Mouse (Mus musculus) neural tube, embryonic 12.5 days (tissue): ENCODE measurements at regions not wholly inside any gene's neighbourhood (a gene's known extent, or its start where the extent isn't known, plus 50 kb on each side); places are given as distances from the start of the nearest gene placed in this dataset.

ENCODE experiments used
- ATAC-seq: fragments of 200-750 bp; cut with Nextera tagmentation; 2 replicates; pipeline ENCODE4 v1.8.0; 2017; ENCODE audit warnings: low read depth, mild to moderate bottlenecking, moderate TSS enrichment, moderate library complexity; ENCODE audit not compliant: low FRiP score
- H3K27ac ChIP-seq: fragments of 300-500 bp; sonication (generic); 2 replicates; pipeline ENCODE4 v1.5.1; 2016
- H3K27me3 ChIP-seq: fragments of 300-500 bp; sonication (generic); replicated peaks from 2 replicates; pipeline ENCODE4 v1.6.1; 2016; ENCODE audit warnings: mild to moderate bottlenecking
- H3K36me3 ChIP-seq: fragments of 300-500 bp; sonication (generic); 2 replicates; pipeline ENCODE4 v1.6.1; 2016; ENCODE audit warnings: mild to moderate bottlenecking
- H3K4me1 ChIP-seq: fragments of 300-500 bp; sonication (generic); 2 replicates; pipeline ENCODE4 v1.6.1; 2016
- H3K4me2 ChIP-seq: fragments of 300-500 bp; sonication (generic); replicated peaks from 2 replicates; pipeline ENCODE4 v1.6.1; 2016; ENCODE audit warnings: mild to moderate bottlenecking
- H3K4me3 ChIP-seq: fragments of 300-500 bp; sonication (generic); 2 replicates; pipeline ENCODE4 v1.5.1; 2016
- H3K9ac ChIP-seq: fragments of 300-500 bp; sonication (generic); 2 replicates; pipeline ENCODE4 v1.6.1; 2016; ENCODE audit warnings: mild to moderate bottlenecking
- H3K9me3 ChIP-seq: fragments of 300-500 bp; sonication (generic); 2 replicates; pipeline ENCODE4 v1.6.1; 2016; ENCODE audit warnings: mild to moderate bottlenecking
- WGBS: fragments of 180-500 bp; shearing (Covaris S2); methylation state at CpG from one replicate; pipeline ENCODE4 v1.1.7; 2016; 5-methylcytosine and 5-hydroxymethylcytosine counted together

DNA sequence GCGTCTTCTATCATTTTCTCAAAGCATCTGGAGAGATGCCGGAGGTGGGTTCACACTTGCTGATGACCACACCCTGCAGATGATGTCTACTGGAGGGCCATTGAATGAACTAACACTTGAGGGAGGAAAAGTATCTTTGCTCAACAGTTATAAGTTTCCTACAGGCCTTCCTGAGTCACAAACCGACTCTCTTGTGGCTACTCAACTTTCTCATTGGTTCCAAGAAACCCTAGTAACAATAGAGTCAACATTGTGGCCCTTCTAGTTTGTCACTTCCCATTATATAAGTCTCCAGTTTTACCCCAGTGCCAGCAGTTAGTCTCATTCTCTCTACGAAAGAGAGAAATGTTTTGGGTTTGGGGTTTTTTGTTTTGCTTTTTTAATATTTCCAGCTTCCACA lies 604.1 kb upstream of the Arid1b start:
- Histone ChIP-seq H3K9ac (no peak overlapping the region), H3K4me3 (no peak overlapping the region), H3K4me1 (no peaks in the 10 kb centered on the region), H3K27me3 (no peaks in the 10 kb centered on the region), H3K9me3 (no peaks in the 10 kb centered on the region), H3K4me2 (no peak overlapping the region), H3K36me3 (no peaks in the 10 kb centered on the region), H3K27ac (no peak overlapping the region)
- no peak for ATAC-seq
- 91% methylated on average over 4 of the region's 4 CpGs for WGBS

DNA sequence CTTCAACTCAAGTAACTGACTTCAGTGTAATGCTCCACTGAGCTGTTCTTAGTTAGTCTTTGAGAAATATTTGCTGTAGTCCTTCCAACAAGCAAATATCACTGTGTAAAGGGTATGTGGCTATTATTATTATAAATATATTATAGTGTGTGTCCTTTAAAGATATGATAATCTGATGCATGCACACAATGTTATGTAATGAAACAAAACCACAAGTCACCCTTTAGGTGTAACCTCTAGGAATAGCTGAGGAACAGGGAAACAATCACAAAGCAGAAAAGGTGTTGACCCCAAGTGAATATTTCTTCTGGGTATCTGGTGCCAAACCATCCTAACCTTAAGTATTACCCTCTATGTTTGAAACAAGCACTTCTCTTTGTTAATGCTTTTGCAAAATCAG lies 603.6 kb upstream of the Arid1b start:
- H3K4me2 ChIP-seq, result no peak overlapping the region
- no peak overlapping the region for H3K4me3 ChIP-seq
- no peak overlapping the region for H3K27ac ChIP-seq
- H3K36me3 ChIP-seq, result no peaks in the 10 kb centered on the region
- no peak overlapping the region for H3K9ac ChIP-seq
- no peaks in the 10 kb centered on the region for H3K27me3 ChIP-seq
- H3K9me3 ChIP-seq, result no peaks in the 10 kb centered on the region
- H3K4me1 ChIP-seq, result no peaks in the 10 kb centered on the region
- ATAC-seq, result no peak

DNA sequence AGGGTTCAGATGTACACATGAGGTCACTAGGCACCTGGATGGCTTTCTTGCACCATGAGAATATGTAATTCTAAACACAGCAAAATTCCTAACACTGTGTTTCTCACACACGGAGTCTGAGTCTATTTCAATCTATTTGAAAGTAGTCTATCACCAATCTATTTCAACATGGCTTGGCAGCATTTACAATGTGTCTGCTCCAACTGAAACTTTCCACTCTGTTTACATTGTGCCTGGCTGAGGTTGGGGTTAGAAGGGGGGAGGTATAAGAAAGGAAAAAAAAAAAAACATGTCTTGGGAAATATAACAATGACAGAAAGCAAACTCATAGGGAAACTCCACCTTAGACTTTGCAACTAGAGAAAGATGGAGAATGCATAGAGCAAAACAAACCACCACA lies 602.9 kb upstream of the Arid1b start:
- Histone ChIP-seq H3K36me3 (no peaks in the 10 kb centered on the region), H3K4me2 (no peak overlapping the region)
- WGBS, result 89% methylated on average over 1 of the region's 1 CpGs

DNA sequence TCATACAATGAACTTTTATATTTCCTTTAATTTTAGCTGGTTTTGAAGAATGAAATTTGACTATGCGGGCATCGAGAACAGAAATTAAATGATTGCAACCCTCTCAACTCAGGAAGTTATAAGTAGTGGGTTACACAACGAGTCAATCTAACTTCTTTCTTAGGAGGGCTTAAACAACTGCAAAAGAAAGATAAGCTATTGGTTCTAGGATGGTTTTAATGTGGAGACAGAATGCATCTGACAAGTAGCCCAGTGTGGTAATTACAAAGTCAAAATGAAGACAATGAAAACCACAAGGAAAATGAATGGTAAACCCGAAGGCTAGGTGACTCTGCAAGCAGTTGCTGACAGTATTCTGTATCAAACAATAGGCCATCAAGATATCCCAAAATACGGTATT lies 598.0 kb upstream of the Arid1b start:
- no peak overlapping the region for H3K27ac ChIP-seq
- WGBS, result 90% methylated on average over 5 of the region's 5 CpGs

More for the DNA sequence above, 602.9 kb upstream of the Arid1b start:
- no peak for ATAC-seq
- H3K4me3 ChIP-seq, result no peak overlapping the region
- H3K27ac ChIP-seq, result no peak overlapping the region
- no peaks in the 10 kb centered on the region for H3K4me1 ChIP-seq
- H3K9me3 ChIP-seq, result no peaks in the 10 kb centered on the region
- H3K9ac ChIP-seq, result no peak overlapping the region
- H3K27me3 ChIP-seq, result no peaks in the 10 kb centered on the region

DNA sequence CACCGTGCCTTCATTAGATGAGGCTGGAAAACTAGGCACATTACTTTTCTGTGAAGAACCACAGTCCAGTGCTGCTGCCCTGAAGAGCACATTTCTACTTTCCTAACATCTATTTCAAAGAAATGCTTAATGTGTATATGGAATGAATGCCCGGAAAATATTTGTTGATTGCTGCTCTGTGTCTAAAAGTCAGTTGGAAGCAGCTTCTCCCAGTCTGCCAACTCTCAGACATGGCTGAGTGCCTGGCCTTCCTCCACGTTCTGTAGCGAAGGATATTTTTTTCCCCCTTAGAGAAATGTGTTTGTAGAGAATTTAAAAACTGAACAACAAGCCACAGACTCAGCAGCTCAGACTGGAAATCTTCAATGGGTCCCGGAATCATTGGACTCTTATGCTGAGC lies 576.4 kb upstream of the Arid1b start:
- 92% methylated on average over 5 of the region's 5 CpGs for WGBS
- Histone ChIP-seq H3K27ac (no peak overlapping the region), H3K4me3 (no peak overlapping the region), H3K36me3 (no peaks in the 10 kb centered on the region), H3K27me3 (no peaks in the 10 kb centered on the region), H3K4me2 (no peak overlapping the region), H3K4me1 (no peaks in the 10 kb centered on the region), H3K9me3 (no peaks in the 10 kb centered on the region), H3K9ac (no peak overlapping the region)
- ATAC-seq, result no peak

More for the DNA sequence above, 598.0 kb upstream of the Arid1b start:
- no peak overlapping the region for H3K9ac ChIP-seq
- ATAC-seq, result no peak
- no peaks in the 10 kb centered on the region; the same call in 1 of the 2 replicates for H3K9me3 ChIP-seq
- no peak overlapping the region for H3K4me3 ChIP-seq
- H3K36me3 ChIP-seq, result no peaks in the 10 kb centered on the region
- no peak overlapping the region for H3K4me2 ChIP-seq
- H3K4me1 ChIP-seq, result no peaks in the 10 kb centered on the region
- H3K27me3 ChIP-seq, result no peaks in the 10 kb centered on the region

DNA sequence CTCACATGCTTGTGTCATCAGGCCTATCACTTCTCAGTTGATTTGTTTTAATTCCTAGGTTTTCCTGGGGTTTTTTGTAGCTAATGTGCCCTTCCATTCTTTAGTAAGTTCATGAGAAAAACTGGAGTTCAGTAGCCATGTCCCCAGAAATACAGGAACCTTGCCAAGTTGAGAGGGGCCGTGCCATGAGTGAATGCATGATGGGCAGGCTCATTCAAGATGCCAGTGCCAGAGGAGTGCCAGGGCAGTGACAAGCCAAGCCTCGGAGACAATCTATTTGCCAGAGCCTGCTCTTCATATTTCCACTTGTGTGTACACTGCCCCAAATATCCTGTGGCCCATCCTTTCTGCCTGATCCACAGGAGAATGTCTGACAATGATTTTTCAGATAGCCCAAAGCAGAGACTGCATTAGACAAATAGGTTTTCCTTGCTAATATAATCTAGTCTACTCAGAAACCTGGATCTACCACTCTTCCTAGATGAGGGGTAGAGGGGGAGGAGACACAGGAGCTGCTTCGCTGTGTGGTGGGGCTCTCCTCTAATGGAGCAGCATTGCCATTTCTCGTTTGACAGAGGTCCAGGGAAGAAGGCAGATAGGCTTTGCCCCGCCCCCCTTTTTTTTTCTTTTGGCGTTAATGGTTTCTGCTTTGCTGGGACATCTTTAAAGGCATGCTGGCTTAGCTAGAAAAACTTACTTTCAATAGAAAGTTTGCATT lies 569.5 kb upstream of the Arid1b start:
- Histone ChIP-seq H3K4me2 (no peak overlapping the region), H3K27me3 (no peaks in the 10 kb centered on the region), H3K9me3 (no peaks in the 10 kb centered on the region), H3K36me3 (no peaks in the 10 kb centered on the region), H3K27ac (no peak overlapping the region), H3K9ac (no peak overlapping the region), H3K4me3 (no peak overlapping the region), H3K4me1 (no peaks in the 10 kb centered on the region)
- 63% methylated on average over 6 of the region's 6 CpGs for WGBS
- no peak for ATAC-seq

DNA sequence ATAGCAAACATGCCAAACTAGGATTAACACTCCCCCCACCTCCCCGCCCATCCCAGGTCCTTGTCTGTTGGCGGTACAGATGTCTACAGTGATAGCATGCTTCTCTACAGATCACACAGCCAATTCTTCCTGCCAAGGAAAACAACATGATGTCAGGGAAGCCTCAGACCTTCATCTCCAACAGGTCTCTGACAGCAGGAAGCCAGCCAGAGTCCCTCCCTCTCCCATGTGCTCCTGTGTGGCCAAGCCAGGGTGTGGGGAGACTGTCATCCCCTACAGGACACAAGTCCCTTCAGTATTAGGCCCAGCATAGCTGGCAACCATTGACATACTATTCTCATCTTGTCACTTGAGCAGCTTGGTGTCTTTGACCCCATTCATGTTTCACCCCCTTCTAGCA lies 568.8 kb upstream of the Arid1b start:
- Histone ChIP-seq H3K27ac (no peak overlapping the region), H3K4me3 (no peak overlapping the region), H3K36me3 (no peaks in the 10 kb centered on the region), H3K9ac (no peak overlapping the region), H3K27me3 (no peaks in the 10 kb centered on the region), H3K9me3 (no peaks in the 10 kb centered on the region), H3K4me2 (no peak overlapping the region), H3K4me1 (no peaks in the 10 kb centered on the region)
- no peak for ATAC-seq
- WGBS, result 94% methylated on average over 2 of the region's 2 CpGs

DNA sequence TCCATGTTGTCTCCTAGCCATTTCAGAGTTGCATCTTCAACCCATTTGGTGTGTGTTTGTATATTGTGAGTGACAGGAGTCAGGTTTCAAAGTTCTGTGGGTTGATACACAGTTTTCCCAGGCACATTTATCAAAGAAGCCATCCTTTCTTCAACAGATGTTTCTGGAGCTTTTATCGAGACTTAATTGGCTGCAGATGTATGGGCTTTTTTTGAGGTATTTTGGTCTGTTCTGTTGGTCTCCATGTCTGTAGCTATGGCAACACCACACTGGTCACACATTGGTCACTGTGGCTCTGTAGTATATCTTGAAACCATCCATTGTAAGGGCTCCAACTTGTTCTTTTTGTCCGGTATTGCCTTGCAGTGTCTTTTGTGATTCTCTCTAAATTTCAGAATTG lies 565.1 kb upstream of the Arid1b start:
- Histone ChIP-seq H3K36me3 (no peaks in the 10 kb centered on the region), H3K4me3 (no peak overlapping the region), H3K27ac (no peak overlapping the region), H3K9me3 (no peaks in the 10 kb centered on the region), H3K4me2 (no peak overlapping the region), H3K9ac (no peak overlapping the region), H3K27me3 (no peaks in the 10 kb centered on the region), H3K4me1 (no peaks in the 10 kb centered on the region)
- WGBS, result 73% methylated on average over 2 of the region's 2 CpGs
- no peak for ATAC-seq

DNA sequence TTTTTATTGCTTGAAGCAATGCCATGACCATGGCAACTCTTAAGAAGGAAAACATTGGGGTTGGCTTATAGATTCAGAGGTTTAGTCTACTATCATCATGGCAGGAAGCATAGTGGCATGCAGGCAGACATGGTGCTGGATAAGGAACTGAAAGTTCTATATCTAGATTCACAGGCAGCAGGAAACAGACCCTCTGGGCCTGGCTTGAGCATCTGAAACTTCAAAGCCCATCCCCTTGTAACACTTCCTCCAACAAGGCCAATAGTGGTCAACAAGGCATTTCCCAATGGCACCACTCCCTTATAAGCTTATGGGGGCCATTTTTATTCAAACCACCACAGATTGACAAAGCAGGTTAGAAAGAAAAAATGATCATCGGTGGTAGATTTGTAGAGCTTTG lies 548.5 kb upstream of the Arid1b start:
- ATAC-seq, result no peak

DNA sequence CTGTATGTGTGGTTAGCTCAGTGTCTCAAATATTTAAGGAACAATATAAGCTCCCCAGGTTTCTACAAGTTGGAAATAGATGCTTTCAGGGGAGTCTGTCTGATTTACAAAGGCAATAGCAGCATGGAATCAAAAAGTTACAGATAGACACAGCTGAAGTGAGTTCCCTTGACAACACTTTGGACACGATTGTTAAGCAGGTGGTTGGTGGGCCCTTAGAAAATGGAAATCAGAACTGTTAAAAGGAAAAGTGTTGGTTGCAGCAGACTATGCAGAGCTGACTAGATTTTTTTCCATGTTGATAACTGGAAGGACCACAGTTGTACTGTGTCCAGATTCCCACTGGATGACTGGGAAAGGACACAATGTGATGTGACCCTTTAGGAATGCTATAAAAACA lies 536.6 kb upstream of the Arid1b start:
- no peak overlapping the region for H3K4me3 ChIP-seq
- H3K27ac ChIP-seq, result no peak overlapping the region
- H3K9me3 ChIP-seq, result no peaks in the 10 kb centered on the region
- ATAC-seq, result no peak
- WGBS, result 80% methylated on average over 1 of the region's 1 CpGs
- no peaks in the 10 kb centered on the region for H3K36me3 ChIP-seq
- no peaks in the 10 kb centered on the region for H3K27me3 ChIP-seq
- H3K4me1 ChIP-seq, result no peaks in the 10 kb centered on the region
- no peak overlapping the region for H3K4me2 ChIP-seq
- no peak overlapping the region for H3K9ac ChIP-seq

More for the DNA sequence above, 548.5 kb upstream of the Arid1b start:
- Histone ChIP-seq H3K4me1 (no peaks in the 10 kb centered on the region), H3K27me3 (no peaks in the 10 kb centered on the region), H3K36me3 (no peaks in the 10 kb centered on the region), H3K9ac (no peak overlapping the region), H3K4me3 (no peak overlapping the region), H3K27ac (no peak overlapping the region), H3K9me3 (no peaks in the 10 kb centered on the region), H3K4me2 (no peak overlapping the region)
- 93% methylated on average over 1 of the region's 1 CpGs for WGBS

DNA sequence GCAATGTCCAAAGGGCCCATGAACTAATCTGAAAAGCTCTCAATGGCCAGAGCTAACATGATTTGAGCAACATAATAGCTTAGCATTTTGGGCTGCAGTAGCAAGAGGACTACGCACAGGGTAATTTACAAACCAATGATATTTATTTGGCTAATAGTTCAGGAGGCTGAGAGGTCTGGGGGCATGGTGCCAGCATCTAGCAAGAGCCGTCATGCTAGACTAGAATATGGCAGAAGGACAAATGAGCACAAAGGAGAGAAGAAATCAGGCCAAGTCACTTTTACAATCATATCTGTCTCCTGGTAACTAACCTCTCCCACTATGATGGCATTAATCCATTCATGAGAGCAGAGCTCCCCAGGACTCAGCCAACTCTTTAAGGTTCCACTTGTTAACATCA lies 532.6 kb upstream of the Arid1b start:
- Histone ChIP-seq H3K4me2 (no peak overlapping the region), H3K9me3 (no peaks in the 10 kb centered on the region), H3K36me3 (no peaks in the 10 kb centered on the region), H3K4me1 (no peaks in the 10 kb centered on the region), H3K27me3 (no peaks in the 10 kb centered on the region), H3K9ac (no peak overlapping the region), H3K27ac (no peak overlapping the region), H3K4me3 (no peak overlapping the region)
- ATAC-seq, result no peak
- WGBS, result 76% methylated on average over 2 of the region's 2 CpGs

DNA sequence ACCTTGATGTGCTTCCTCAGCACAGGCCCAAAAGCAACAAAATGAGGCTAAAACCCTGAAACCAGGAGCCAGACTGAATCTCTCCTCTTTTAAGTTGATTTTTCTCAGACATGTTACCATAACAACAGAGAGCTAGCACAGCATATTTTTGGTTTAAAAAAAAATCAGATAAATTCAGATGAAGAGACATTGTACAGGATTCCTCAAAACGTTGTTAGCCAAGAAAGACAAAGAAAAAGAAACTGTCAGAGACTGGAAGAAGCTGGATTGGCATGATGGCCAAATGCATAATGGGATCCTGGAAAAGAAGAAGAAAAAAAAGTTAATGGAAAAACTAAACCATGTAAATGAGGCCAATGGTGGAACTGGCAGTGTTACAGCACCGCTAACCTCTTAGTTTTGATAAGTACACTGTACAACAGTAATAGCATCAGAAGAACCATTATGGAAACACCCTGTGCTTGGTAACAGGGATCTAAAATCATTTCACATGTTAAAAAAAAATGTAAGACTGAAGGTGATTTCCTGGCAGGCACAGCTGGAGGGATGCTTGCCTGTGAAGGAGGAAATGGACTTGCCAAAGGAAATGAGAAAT lies 529.7 kb upstream of the Arid1b start:
- H3K4me3 ChIP-seq, result no peak overlapping the region
- no peaks in the 10 kb centered on the region for H3K36me3 ChIP-seq
- no peak for ATAC-seq
- no peaks in the 10 kb centered on the region for H3K9me3 ChIP-seq
- no peaks in the 10 kb centered on the region for H3K27me3 ChIP-seq
- no peak overlapping the region for H3K4me2 ChIP-seq
- 79% methylated on average over 2 of the region's 2 CpGs for WGBS
- no peaks in the 10 kb centered on the region for H3K4me1 ChIP-seq
- H3K9ac ChIP-seq, result no peak overlapping the region
- H3K27ac ChIP-seq, result no peak overlapping the region

DNA sequence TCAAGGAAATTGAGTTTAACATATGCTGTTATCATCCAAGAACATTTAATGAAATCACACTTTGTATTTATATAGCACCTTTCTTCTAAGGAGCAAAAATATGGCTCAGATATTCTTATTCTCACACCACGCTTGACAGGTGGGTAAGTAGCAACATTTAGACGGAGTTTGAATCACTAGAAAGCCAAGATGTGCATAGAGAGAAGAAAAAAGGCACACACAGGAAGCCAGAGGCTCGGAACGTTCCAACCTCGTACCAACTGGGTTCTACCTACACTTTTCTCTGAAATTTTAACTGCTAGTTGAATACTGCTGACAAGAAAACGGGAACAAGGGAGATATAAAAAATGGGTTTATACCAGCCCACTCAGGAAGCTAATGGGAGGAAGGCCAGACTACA lies 528.4 kb upstream of the Arid1b start:
- ATAC-seq, result no peak
- Histone ChIP-seq H3K9me3 (no peaks in the 10 kb centered on the region), H3K27me3 (no peaks in the 10 kb centered on the region), H3K27ac (no peak overlapping the region), H3K4me3 (no peak overlapping the region), H3K36me3 (no peaks in the 10 kb centered on the region), H3K4me2 (no peak overlapping the region), H3K9ac (no peak overlapping the region), H3K4me1 (no peaks in the 10 kb centered on the region)
- 92% methylated on average over 6 of the region's 6 CpGs for WGBS
